Mouse (Mus musculus) layer of hippocampus, postnatal 25 days (tissue): Measurements from ENCODE around the gene Stard10. TPM values are rescaled to one million over a fixed set of nuclear protein-coding genes. Genes with fewer than 3 reads are reported as not detected.

Experiments used
- DNase-seq, 2 experiments: peaks; one replicate each; pipeline ENCODE4 v3.0.0; 2022; ENCODE audit warnings: mixed read lengths in 2 of 2, low spot score in 1 of 2; ENCODE audit errors: extremely low spot score in 1 of 2
- total RNA-seq, 2 experiments: library from RNA; stranded (reverse); gene quantifications; 2 replicates each; pipeline ENCODE4 v1.2.3; 2021

The Stard10 gene
- total RNA-seq, 2 experiments from 2014 or later: 22.4 to 23.0 TPM

DNA sequence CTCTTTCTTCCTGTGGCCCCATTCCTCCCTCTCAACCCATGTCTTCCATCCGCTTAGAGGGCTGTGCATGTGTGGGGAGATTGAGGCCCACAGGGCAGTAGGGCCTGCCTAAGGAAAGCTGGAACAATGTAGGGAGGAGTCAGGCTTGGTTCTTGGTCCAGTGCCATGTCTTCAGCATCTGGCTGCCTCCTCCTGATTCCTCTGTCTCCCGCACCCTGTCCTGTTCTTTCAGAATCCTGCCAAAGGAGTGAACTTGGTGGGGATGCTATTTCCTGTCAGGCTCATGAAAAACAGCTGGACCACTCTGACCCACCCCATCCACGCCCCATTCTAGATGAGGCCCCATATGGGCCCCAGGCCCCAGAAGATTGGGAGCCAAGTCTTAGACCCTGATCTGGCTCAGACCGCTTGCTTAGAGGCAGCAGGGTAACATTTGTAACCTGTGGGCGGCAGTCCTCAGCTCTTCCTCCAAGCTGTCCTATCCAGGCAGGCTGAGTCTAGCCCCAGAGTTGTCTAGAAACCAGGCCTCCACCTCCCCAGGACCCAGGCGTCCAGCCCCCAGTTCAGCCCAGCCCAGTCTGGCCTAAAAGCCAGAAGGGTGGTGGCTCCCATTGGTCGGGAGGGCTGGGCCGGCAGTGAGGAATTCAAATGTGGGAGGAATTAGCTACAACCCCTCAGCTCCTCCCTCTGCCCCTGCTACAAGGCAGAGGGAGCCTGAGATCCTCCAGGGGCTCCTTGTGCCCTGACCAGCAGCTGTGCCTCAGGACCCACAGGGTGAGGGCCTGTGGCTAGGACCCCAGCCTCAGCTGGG is 77.0 kb downstream of the Stard10 start:
- DNase-seq: no peak

GRCm38 (mm10) chr7:101394569-101394968 is 77.7 kb downstream of the Stard10 start:
- no peak for DNase-seq

DNA sequence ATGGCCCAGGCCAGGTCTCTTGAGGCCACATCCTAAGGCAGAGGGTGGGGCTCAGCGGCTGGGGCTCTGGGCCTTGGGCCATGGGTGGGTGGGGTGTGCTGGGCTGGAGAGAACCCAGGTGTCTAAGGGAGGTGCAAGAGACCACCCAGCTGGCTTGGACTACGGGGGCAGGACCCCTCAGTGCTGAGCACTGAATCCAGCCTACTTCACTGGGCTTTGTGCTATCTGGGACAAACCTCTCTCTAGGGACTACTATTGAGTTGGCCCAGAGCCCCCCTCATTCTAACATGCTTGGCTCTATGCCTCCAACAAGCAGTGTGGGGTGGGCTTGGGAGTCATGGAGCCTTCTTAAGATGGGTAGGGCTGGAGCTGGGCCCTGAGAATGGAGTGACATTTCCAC is 78.6 kb downstream of the Stard10 start:
- no peak for DNase-seq

Other genes with a start within 250 kb of the Stard10 start
- 10 to 100 TPM; 33.0 to 41.8 TPM for gene Fchsd2, start 224.2 kb upstream of the Stard10 start, total RNA-seq
- gene Atg16l2, start 14.8 kb upstream of the Stard10 start, total RNA-seq: 10 to 100 TPM; 35.1 to 36.6 TPM
- gene Arap1, start 31.0 kb downstream of the Stard10 start, total RNA-seq: 10 to 100 TPM; 13.9 to 24.2 TPM
- gene Gm45837, start 93.8 kb downstream of the Stard10 start, total RNA-seq: not detected
- 100 to 1,000 TPM; 295 to 297 TPM for gene Pde2a, start 104.6 kb downstream of the Stard10 start, total RNA-seq